Mouse (Mus musculus) right cerebral cortex, postnatal 4 days (tissue): ENCODE results near the gene Ina.
"Not testable (repeated sequence)": the region's sequence is repeated elsewhere in the genome, so short reads cannot be mapped to it uniquely, and the experiment has no call there.

ENCODE experiments used
- DNase-seq: peaks from one replicate; pipeline ENCODE4 v3.0.0-alpha.2; 2022

The Ina gene

GRCm38 (mm10) chr19:47014447-47015381 is at the start of gene Ina, which contains the start of gene Nt5c2:
TSS of gene Ina (plus strand) at chr19:47014698.
TSS of gene Nt5c2 (minus strand) at chr19:47015153.
- DNase-seq = peak; percentile 86

DNA sequence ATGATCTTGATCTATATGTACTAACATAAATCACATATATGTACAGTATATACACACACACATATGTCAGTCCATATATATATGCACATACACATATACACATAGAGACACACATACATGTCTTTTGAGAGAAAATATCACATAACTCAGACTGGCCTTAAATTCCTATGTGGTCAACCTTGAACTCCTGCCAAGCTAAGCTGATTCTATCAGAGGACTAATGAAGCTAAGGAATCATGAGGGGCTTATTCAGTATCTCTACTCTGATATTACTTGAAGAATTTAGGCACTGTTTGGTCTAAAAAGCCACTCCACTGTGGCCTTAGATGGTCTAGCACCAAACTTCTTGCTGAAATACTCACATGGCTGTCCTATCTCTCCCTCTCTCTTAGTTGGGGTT is 49.0 kb upstream of the Ina start:
- DNase-seq = no peak

GRCm38 (mm10) chr19:46966330-46966729 is 48.2 kb upstream of the Ina start:
- DNase-seq = no peak

GRCm38 (mm10) chr19:46967861-46968260 is 46.6 kb upstream of the Ina start:
- no peak for DNase-seq

DNA sequence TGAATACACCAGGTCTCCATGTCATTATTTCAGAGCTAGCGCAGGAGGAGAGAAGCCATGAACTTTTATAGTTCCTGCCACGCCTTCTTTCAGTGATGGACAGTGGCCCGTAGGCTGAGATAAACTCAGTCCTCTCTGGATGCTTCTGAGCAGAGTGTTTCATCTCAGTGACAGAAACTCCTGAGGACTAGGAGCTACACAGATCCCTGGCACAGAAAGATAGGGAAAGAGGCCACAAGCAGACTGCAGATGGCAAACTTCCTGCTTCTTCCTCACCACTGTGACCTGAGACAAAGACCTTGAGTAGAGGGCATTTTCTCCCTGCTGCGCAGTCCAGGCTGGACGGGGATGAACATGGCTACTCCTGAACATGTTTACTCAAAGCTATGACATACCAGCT is 45.7 kb upstream of the Ina start:
- no peak for DNase-seq

- DNase-seq = no peak
These were observed 45.1 kb upstream of the Ina start for GRCm38 (mm10) chr19:46969286-46969985.

DNA sequence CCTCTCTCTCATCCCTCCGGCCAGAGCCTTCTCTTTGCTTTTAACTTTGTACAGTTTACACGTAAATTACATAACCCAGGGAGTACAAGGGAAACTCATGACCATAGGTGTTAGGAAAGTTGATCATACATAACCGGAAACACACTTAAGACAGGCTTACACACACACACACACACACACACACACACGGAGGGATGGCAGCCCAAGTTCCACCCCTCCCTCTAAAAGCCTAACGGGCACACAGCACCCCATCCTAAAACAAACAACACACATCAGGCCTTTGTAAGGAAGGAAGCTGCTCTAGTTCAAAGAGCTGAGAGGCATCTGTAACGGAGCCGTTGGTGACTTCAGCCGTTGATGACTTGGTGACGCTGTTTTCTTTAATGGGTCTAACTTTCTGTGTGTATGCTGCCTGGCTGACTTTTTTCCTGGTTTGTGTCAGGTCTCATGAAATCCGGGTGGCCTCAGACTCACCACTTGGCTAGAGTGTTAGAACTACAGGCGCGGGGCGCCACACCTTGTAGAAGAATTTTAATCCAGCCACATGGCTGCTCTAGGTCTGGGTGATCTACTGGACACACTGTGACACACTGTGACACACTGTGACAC is 44.3 kb upstream of the Ina start:
- DNase-seq = no peak

DNA sequence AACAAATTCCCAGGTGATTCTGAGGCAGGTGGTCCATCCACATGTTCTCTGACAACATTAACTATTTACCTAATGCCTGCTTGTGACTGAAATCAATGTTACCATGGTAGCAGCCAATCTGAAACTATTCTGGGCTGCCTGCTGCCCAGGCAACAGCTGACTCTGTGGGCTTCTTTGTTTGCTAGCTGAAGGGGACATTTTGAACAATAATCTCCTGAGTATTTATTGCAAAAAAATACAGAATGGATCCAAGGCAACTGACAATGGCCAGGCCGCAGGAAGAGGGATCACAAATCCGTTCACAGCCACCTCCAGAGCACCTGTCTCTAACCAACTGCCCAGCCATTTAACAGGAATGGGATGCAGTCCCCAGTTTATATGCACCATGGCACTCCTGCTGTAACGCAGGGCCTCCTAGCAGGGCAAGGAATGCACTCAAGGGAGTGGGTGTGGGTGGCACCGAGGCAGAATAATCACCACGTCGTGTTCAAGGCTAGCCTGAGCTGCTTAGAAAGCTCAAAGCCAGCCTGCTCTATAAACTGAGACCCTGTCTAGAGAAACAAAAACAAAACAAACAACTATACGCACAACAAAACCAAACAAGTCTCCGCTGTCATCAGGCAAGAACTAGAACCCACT is 43.3 kb upstream of the Ina start:
- DNase-seq = no peak

- DNase-seq = no peak
These were observed 42.8 kb upstream of the Ina start for GRCm38 (mm10) chr19:46971712-46972111.

GRCm38 (mm10) chr19:46972159-46972558 is 42.3 kb upstream of the Ina start:
- DNase-seq = no peak

DNA sequence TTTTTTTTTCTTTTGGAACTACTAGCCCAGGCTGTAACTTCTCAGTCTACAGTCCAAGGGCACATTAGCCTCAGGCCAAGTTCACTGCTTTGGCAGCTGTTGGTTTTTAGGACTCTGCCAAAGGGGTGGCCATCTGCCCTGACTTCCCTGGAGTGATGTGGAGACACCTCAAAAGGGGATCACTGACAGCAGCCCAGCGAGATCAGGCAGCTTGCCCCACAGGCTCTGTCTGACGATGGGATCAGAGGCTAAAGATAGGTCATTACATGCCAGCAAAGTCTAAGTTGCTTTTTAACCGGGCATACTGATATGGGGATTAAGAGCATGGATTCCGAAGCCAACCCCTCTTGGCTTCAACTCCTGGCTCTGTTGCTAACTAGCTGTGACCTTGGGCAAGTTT is 38.9 kb upstream of the Ina start:
- no peak for DNase-seq

DNA sequence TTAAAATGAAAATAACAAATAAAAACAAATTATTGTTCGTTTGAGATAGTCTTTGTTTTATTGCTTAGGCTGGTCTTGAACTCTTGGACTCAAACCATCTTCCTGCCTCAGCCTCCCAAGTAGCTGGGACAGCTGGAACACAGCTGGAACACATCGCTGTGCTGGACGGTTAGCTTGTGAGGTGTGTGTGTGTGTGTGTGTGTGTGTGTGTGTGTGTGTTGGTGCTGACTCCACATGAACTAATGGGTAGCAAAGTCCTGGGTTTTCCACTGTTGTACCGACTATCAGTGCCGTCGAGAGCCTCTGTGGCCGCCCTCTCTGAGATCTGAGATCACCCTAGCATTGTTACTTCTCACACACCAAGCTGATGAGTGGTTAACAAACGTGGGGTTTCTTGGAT is 38.5 kb upstream of the Ina start:
- no peak for DNase-seq

GRCm38 (mm10) chr19:46976743-46977142 is 37.8 kb upstream of the Ina start:
- DNase-seq = no peak

DNA sequence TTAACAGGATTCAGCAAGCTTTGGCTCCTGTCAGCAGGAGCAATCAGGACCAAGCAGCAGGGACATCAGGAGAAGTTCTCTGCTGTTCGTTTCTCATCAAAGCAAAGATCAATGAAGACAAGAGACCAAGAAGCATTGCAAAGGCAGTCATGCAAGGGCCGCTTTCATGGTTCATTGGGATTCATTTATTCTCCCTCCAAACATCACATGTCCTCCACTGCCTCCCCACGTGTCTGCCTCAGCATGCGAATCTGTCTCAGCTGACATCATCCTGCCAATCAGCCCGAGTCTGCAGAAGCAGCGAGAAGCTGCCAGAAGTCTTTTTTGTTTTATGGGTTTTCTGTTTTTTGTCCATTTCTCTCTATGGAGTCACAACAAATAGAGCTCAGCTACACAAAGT is 37.0 kb upstream of the Ina start:
- DNase-seq = no peak

DNA sequence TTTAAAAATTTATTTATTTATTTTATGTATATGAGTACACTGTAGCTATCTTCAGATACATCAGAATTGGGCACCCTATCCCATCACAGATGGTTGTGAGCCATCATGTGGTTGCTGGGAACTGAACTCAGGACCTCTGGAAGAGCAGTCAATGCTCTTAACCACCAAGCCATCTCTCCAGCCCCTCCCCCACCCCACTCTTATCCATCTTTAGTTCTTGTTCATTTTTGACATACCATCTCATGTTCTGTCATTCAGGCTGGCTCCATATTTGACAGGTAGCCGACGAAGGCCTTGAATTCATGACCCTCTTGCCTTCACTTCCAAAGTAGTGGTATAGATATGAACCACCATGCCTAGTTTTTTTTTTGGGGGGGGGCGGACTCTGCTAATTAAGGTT is 36.4 kb upstream of the Ina start:
- not testable (repeated sequence) for DNase-seq

DNA sequence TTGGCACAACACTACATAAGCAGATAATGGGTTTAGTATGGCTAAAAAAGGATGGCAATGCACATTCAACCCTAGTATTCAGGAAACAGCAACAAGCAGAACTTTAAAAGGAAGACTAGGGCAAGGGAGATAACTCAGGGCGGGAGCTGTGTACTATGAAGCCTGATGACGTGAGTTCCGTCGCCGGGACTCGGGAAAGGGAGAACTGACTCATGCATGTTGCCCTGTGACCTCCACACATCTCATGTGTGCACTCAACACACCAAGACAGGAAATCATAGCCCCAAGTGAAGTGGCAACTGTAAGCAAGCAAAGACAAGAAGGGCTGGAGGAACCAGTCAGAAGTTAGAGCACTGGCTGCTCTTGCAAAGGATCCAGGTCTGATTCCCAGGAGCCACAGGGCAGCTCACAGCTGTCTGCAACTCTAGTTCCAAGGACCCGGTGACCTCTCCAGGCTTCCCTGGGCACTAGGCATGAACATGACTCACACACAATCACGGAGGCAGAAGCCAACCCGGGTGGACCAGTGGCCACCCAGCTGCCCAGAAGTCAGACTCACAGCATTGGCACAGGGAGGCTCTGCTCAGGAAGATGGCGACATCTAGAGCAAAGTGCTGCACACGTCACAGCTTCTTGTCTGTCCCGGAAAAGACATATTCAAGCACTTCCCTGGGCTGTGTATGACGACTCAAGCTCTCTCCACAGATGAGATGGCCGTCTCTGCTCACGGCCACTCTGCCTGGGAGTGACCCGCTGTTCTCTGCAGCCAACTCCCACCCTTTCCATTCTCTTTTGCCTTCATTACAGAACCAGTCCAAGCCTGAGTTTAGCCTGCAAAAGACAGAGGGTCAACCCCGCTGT is 35.3 kb upstream of the Ina start:
- no peak for DNase-seq

DNA sequence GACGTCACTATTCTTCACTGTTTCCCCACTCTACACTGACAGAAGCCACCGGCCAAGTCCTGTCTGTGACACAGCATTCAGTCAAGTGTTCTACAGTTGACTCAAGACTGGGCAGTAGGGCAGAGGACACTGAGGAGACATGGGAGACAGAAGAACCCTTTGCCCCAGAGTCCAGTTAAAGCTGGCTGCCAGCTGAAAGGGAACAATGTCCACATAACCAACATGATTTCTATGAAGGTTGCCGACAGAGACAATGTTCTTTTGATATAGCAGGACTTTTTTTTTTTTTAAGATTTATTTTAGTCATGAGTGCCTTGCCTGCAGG is 34.8 kb upstream of the Ina start:
- DNase-seq = no peak

DNA sequence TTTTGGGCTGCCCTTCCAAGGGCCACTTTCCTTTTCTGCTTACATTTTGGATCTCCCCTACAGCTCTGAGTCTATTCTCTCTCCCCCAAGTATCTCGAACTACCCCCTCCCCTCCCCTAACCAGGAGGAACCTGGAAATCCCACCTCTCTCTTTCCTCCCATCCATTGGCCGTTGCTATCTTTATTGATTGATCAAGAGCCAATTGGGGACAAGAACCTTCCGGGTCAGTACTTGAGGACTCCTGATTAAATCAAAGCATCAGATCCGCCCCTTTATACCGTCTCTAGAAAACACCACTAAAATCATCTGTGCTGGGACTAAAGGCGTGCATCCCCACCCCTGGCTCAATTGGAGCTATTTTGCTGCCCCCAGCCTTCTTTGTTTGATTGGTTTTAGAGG is 33.0 kb upstream of the Ina start:
- no peak for DNase-seq

- no peak for DNase-seq
These were observed 31.0 kb upstream of the Ina start for GRCm38 (mm10) chr19:46983352-46983965.

DNA sequence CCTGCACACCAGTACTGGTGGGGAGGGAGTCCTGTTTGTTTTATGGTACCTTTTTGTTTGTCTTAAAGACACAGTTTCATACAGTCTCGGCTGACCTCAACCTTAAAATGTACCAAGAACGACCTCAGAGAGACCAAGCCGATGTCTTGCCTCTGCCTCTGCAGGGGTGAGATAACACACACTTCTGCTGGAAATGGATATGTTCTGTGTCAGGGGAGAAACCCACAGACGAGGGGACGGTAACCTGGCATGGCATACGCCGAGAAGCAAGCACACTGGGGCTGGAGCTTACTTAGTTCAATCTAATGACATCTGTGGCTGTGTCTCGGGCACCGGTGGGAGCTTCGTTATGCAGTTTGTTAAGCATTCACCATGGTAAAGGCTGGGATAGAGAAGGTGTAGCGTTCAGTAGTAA is 30.5 kb upstream of the Ina start:
- no peak for DNase-seq

DNA sequence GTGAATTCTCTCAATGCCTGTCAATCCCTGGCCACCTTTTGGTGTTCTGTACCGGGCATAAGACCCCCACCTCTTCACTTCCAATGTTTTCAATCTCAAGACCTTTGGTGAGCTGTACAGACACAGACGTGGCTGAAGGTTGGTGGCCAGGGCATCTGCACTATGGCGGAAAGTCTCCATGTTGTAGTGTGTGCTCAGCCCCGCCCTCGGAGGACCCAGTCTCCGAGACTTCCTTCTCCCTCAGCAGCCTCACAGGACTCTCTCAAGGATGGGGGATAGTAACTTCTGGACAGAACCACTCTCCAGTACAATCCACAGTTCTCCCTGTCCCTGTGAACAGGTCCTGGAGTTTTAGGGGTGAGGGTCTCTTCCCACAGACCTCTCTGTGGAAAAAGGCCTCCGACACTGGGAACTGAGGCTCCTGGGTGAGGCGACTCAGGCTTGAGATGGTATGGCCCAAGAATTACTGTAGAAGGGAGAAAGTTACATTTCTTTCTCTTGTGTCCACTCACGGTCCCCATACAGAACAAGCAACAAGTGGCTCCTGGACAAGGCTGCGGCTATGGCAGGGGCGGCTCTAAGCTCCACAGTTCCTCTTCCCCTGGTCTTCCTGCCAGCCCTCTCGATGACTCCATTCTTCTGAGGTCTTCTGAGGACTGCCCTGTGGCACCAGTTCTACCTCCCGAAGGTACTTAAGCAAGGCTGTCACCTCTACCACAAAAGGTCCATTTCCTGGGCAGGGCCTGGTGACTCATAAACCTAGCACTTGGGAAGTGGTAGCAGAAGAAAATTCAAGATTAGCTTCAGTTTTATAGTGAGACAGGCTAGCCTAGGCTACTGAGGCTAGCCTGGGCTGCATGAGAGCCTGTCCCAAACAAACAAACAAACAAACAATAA is 29.5 kb upstream of the Ina start:
- no peak for DNase-seq
